Mouse (Mus musculus) olfactory bulb, adult 2 months (tissue): ENCODE measurements around the gene Nfkbie. TPM values are rescaled to one million over a fixed set of nuclear protein-coding genes. Genes with fewer than 3 reads are reported as not detected.

Source experiments
- H3K27ac ChIP-seq: fragments of 200-500 bp; 2 replicates; pipeline ENCODE4 v1.5.1; 2012; ENCODE audit warnings: low read depth, low read length; ENCODE audit not compliant: insufficient read depth
- H3K4me1 ChIP-seq: fragments of 200-500 bp; 2 replicates; pipeline ENCODE4 v1.6.1; 2012; ENCODE audit warnings: low read length; ENCODE audit not compliant: control insufficient read depth, insufficient read depth
- H3K4me3 ChIP-seq: fragments of 200-500 bp; 2 replicates; pipeline ENCODE4 v1.5.1; 2012; ENCODE audit warnings: mild to moderate bottlenecking, low read depth, low read length, moderate library complexity; ENCODE audit not compliant: insufficient read depth
- CTCF ChIP-seq: fragments of 200-500 bp; IDR thresholded peaks from 2 replicates; pipeline ENCODE4 v1.5.1; 2012; ENCODE audit warnings: low read depth, mild to moderate bottlenecking, low read length, moderate library complexity; ENCODE audit not compliant: insufficient read depth
- POLR2A ChIP-seq: fragments of 200-500 bp; IDR thresholded peaks from 2 replicates; pipeline ENCODE4 v1.6.1; 2012; ENCODE audit warnings: mild to moderate bottlenecking, low read depth, low read length, moderate library complexity; ENCODE audit not compliant: insufficient read depth
- WGBS: fragments of 180-500 bp; shearing (Covaris S2); methylation state at CpG from one replicate; pipeline ENCODE4 v1.1.7; 2018; 5-methylcytosine and 5-hydroxymethylcytosine counted together
- polyA plus RNA-seq: library from polyadenylated mRNA; stranded (reverse); fragments of >200 nt; gene quantifications from 2 replicates; pipeline ENCODE4 v1.2.4, GENCODE M21; 2012; ENCODE audit warnings: low replicate concordance; ENCODE audit not compliant: missing spikeins, insufficient read depth, insufficient read length

The Nfkbie gene
- polyA plus RNA-seq, 1 experiment = not detected

DNA sequence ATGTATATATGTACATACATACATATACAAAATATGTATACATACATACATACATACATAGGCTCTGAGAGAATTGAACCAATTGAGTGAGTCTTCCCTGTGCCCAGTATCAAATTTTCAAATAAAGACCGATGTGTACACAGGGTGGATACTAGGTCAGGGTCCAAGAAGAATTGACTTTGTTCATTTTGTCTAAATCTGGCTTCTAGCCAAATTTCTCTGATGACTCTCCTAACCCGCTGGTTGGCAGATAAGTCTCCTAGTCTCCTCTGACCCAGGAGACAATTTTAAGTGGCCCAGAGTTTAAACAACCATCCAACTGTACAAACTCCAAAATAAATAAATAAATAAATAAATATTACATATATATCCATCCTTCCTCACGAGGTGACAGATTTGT, 43.4 kb downstream of the Nfkbie start:
- Histone ChIP-seq H3K4me3 (no peak overlapping the region), H3K27ac (no peak overlapping the region), H3K4me1 (peaks cover 33% of the 10 kb centered on the region)
- TF ChIP-seq CTCF = no peak
- TF ChIP-seq POLR2A = no peak
- 55% methylated on average over 3 of the region's 3 CpGs for WGBS

DNA sequence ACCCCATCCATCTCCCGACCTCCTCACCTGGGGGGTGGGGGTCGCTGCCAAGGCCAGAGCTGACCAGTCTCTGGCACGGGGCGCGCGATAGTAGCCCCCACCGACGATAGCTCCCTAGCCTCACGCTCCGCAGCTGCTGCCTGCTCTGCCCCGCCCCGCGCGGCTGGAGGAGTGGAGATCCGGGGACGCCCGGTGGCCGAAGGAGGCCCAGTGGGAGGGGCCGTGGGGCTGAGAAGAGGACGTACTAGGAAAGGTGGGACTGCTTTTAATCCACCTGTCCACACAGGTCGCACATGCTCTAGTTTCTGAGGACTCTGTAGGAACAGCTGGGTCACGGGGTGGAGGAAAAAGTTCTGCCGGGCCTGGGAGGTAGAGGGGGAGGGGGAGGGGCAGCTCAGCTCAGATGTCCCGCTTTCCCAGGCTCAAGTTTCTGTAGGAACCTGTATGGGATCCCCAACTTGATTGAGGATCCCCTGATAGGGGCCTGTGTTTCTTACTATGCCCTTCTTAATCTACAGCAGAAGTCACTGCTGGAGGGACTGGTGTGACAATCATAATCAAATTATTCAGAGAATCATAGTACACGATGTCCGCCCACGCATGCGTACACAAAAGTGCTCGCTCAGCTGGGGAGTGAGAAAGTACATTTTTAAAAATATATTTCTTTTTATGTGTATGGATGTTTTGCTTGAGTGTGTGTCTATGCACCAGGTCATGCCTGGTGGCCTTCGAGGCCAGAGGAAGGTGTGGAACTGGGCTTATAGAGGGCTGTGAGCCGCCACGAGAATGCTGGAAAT, 44.1 kb downstream of the Nfkbie start, which contains the start of gene Slc29a1:
TSS of gene Slc29a1 (minus strand) at position 161 of the 797 bp plus-strand sequence.
- no peak within 1 kb of the TSS for H3K27ac ChIP-seq
- WGBS = 24% methylated on average over 32 of the region's 32 CpGs

DNA sequence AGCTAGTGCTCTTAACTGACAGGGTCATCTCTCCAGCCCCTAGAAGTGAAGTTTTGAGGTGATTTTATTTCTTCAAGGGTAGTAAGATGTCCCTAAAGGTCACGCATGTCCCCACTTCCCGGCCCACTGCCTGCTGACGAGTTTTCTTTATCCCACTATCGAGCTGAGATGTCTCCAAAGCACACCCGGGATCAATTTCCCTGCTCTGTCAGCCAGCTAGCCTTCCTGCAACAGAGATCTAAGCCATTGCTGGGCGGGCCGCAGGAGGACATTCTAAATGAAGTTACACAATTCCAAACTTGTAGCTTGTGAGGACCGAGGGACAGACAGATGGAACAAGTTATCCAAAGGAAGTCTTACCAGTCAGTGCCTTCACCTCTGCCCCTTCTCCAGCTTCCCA, 44.8 kb downstream of the Nfkbie start:
- 90% methylated on average over 8 of the region's 8 CpGs for WGBS
- peaks cover 26% of the 10 kb centered on the region for H3K4me1 ChIP-seq
- no peak for TF ChIP-seq CTCF
- TF ChIP-seq POLR2A = no peak
- H3K4me3 ChIP-seq = no peak overlapping the region
- no peak overlapping the region for H3K27ac ChIP-seq

More for the DNA sequence above, 44.1 kb downstream of the Nfkbie start, which contains the start of gene Slc29a1:
- Histone ChIP-seq H3K4me1 (peaks cover 32% of the 10 kb centered on the region), H3K4me3 (no peak within 1 kb of the TSS)
- TF ChIP-seq POLR2A (no peak), CTCF (no peak)

DNA sequence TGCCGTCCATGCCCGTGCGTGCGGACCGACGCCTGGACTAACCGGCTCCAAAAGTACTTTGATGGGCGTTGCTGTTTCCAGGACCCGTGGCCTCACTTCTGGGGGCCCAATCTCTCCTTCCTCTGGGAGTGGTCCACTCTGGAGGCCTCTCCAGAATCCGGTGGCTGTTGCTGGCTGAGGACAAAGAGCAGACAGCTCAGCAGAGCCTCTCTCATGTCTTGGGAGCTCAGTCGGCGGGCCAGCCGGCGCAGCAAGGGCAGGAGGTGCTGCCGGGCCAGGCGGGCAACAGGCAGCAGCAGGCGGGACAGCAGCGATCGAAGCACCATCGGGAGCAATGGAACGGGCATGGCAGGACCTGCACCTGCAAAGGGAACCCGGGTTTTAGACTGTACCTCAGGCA, 45.8 kb downstream of the Nfkbie start:
- TF ChIP-seq CTCF (no peak), POLR2A (no peak)
- Histone ChIP-seq H3K27ac (no peak overlapping the region), H3K4me1 (peaks cover 16% of the 10 kb centered on the region), H3K4me3 (no peak overlapping the region)
- 58% methylated on average over 22 of the region's 22 CpGs for WGBS

DNA sequence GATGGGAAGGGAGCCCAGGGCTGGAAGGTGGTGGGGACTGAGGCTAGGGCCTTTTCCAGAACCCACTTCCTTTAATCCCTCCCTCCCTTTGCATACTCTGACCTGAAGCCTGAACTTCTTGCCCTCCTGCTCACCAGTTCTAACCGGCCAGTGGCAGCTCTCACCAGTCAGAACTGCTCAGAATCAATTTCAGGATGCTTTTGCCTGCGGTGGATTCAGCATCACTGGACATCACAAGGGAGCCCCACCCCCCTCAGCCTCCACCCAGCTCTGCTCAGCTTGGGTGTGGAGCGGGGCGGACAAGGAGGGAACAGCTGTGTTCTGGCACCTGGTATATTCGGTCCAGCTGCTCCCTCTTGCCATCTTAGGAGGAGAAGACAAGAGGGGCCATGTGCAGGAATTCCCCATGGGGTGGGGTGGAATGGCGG, 46.4 kb downstream of the Nfkbie start, which contains the start of gene Mymx:
TSS of gene Mymx (minus strand) at position 226 of the 428 bp plus-strand sequence.
- TF ChIP-seq CTCF = no peak
- no peak for TF ChIP-seq POLR2A
- Histone ChIP-seq H3K4me1 (peaks cover 10% of the 10 kb centered on the region), H3K4me3 (no peak within 1 kb of the TSS), H3K27ac (no peak within 1 kb of the TSS)
- WGBS = 72% methylated on average over 6 of the region's 6 CpGs

DNA sequence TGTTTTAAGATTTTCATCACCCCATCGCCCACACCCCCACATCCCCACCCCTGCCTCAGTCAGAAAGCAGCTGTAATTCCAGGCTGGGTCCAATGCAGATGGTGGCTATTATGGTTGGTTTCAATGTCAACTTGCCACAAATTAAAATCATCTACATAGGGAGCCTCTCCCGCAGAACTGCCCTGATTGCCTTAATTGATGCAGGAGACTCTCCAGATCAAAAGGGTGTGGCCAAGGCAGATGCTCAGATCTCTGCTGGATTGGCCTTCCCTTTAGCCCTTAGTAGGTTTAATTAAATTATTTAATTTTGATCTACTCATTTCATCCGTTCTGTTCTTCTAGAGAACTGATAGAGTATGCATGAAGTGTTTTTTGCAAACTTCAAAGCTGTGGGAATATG, 47.5 kb downstream of the Nfkbie start:
- TF ChIP-seq POLR2A (no peak), CTCF (no peak)
- Histone ChIP-seq H3K4me3 (no peak overlapping the region), H3K4me1 (peaks cover 5% of the 10 kb centered on the region), H3K27ac (no peak overlapping the region)
- WGBS = 81% methylated on average over 3 of the region's 3 CpGs

DNA sequence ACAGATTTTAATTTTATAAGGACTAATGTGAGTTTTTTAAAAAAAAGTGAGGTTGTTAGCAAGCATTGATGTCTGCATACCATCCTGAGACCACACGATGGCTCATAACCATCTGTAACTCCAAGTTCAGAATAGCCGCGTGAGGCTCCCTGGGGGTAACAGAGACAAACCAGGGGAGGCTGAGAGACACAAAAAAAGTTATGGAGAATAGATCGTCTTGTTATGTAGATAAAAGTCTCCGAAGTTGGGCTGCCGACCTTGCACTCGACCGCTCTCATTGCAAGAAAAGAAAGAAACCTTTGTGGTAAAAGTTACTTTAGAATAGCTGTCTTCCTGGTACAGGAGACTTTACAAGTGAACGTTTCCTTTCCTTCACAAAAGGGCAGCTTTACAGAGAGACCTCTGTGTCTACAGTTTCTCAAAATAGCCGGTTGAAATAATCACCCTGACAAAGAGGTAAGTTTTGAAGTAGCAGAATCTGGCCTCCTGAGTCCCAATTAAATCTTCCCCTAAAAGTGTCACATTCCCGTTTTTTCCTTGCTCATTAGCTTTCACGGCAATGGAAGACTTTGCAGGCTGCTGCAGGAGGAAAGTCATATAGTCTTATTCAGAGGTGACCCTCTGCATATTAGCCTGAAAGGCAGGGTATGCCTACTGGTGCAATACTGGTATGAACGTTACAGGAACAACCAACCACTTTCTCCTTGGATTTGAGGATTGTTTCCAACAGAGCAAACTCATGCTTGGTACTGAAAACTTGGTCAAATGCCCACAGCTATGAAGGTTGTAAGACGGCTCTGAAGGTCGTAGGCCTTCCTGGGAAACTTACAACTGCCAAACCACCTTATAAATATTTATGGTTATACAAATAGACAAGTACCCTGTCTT, 51.7 kb downstream of the Nfkbie start:
- no peaks in the 10 kb centered on the region for H3K4me1 ChIP-seq
- 61% methylated on average over 15 of the region's 15 CpGs for WGBS
- TF ChIP-seq CTCF (no peak), POLR2A (no peak)
- no peak overlapping the region for H3K27ac ChIP-seq
- H3K4me3 ChIP-seq = no peak overlapping the region

DNA sequence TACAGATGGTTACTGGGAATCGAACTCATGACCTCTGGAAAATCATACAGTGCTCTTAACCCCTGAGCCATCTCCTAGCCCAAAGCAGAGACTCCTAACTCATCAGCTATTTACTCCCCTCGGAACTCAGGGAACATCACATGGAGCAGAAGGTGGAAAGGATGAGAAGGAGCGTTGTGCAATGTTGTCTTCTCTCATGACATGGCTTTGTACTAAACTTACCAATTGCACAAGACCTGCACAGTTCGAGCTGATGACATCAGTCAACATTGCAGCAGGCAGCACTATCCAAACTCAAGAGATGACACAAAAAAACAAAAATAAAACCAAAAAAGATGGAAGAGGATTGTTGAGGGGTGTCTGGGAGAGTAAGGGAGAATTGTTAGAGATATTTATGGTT, 52.9 kb downstream of the Nfkbie start:
- Histone ChIP-seq H3K27ac (no peak overlapping the region), H3K4me3 (no peak overlapping the region), H3K4me1 (no peaks in the 10 kb centered on the region)
- TF ChIP-seq CTCF (no peak), POLR2A (no peak)
- 91% methylated on average over 4 of the region's 4 CpGs for WGBS

DNA sequence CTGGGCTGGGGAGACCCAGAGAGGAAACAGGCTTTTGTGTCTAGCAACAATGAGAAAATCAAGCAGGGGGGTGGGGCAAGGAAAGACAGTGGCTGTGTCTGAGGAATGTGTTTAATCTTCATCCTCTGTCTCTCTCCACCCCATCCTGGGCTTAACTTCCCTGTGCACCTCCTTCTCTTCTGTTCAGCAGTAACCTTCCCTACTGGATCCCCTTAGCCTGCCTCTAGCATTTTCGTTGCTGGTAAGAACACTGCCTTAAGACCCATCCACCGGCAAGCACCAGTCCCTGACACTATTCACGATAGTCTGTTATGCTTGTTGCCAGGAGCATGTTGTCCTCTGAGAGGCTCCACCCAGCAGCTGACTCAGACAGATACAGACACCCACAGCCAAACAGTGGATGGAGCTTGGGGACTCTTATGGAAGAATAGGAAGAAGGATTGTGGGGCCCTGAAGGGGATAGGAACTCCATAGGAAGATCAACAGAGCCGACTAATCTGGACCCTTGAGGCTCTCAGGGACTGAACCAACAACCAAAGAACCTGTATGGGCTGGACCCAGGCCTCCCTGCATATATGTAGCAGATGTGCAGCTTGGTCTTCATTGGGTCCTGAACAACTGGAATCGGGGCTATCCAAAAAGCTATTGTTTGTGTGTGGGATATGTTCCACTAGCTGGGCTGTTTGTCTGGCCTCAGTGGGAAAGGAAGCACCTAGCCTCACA, 54.8 kb downstream of the Nfkbie start:
- WGBS = 30% methylated on average over 5 of the region's 5 CpGs
- TF ChIP-seq POLR2A (no peak), CTCF (no peak)
- no peak overlapping the region for H3K4me3 ChIP-seq
- H3K4me1 ChIP-seq = no peaks in the 10 kb centered on the region
- H3K27ac ChIP-seq = no peak overlapping the region
